Mouse (Mus musculus): Measurements from ENCODE around the gene Noc2l. TPM values are rescaled to one million over a fixed set of nuclear protein-coding genes. Genes with fewer than 3 reads are reported as not detected.

Noc2l gene
- polyA plus RNA-seq, 2 experiments from 2014 or later, result 12.6 to 16.9 TPM

GRCm38 (mm10) chr4:156217022-156217669, 18.7 kb upstream of the Noc2l start:
- ATAC-seq, result no peak

GRCm38 (mm10) chr4:156217838-156218237, 18.0 kb upstream of the Noc2l start:
- no peak for ATAC-seq

- no peak for ATAC-seq
These were observed 15.9 kb upstream of the Noc2l start for GRCm38 (mm10) chr4:156219936-156220335.

GRCm38 (mm10) chr4:156224276-156224675, 11.5 kb upstream of the Noc2l start:
- no peak for ATAC-seq

DNA sequence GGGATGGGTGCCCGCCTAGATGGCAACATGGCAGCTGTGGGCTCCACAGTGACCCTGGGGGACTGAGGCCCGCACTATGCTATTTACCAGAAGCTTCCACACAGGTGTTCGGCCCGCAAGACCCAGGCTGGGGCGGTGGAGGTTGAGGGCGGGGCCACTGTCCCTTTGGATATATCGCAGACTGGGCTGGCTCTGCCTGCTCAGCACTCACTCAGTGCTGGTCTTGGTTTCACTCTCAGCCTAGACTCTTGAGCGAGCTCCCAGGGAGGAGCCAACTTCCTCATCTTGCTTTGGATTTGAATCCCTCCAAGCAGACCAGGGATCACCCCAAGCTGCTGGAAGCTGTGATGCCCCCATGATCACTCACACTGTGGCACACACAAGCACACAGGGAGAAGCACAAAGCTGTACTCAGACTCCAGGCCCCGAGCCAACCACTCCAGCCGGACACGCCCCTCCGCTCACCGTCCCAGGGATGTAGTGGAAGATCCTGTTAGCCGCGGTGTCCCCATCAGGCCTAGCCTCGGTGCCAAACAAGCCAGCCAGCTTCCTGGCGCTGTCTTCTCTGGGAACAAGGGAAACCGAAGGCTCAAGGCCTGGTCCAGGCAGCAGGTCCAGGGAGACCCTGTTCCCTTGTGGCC, 7.9 kb upstream of the Noc2l start:
- no peak for ATAC-seq

- ATAC-seq, result no peak
These were observed 7.3 kb upstream of the Noc2l start for GRCm38 (mm10) chr4:156228393-156229024.

GRCm38 (mm10) chr4:156234021-156234501, 1.7 kb upstream of the Noc2l start:
- ATAC-seq, result no peak

DNA sequence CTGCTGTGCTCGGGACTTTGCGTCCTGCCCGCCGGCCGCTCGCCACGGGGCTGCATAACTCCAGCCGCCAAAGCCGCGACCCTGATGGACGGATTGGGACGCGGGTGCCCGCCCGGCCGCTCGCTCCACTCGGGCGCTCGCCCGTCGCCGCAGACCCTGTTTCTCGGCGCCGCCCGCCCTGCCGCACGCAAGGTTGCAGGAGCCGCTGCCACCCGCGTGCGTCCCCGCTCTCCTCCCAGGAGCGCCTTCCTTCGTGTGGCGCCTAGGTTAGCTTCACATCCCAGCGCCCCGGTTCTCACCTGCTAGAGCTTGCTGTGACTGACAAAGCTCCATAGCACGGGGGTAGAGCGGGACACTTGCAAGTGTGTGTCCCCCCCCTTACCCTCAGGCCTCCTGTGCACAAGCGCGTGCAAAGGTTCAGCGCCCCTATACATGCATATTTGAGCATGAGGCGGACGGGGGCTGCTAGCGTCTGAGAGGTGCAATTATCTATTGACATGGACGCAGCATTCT, 1.1 kb upstream of the Noc2l start, which contains the start of gene Plekhn1:
Gene Plekhn1, minus strand, starts transcription at position 157 of the 513 bp plus-strand sequence.
- peak; percentile 42 for ATAC-seq

DNA sequence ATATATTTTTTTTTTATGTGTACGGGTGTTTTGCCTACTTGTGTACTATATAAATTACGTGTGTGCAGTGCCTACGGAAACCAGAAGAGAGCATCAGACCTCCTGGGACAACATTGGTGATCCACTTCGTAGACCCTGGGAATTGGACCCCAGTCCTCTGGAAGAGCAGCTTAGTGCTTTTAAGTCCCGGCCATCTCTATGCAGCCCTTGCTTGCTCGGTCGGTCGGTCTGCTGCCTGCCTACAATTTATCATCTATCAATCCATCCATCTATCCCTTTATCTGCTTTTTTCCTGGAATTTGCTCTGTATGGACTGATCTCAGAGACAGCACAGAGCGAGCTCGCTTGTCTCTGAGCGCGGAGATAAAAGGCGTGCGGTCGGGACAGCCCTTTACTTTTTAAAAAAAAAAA, 445 bp upstream of the Noc2l start:
- ATAC-seq, result peak; percentile 49

GRCm38 (mm10) chr4:156236651-156237447, 1.0 kb downstream of the Noc2l start:
- ATAC-seq, result no peak

- no peak for ATAC-seq
These were observed 13.8 kb downstream of the Noc2l start for GRCm38 (mm10) chr4:156249567-156249966.

GRCm38 (mm10) chr4:156251081-156251480, 15.3 kb downstream of the Noc2l start:
- no peak for ATAC-seq

DNA sequence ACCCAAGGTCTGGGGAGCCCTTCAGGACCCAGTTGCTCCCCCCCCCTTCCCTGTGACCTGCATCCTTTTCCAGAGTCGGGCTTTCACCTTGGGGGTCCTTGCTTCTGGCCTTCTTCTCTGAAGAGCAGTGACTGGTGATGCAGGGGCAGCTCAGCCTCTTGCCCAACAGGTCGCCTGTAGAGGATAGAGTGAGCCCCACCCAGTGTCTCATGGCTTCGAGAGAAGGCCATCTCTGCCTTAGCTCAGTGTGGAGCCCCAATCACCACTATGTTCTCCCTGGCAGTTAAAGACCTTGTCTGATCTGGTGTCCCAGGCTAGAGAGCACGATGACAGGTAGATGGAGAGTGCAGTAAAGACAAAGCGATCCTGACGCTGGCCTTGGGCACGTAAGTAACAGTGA, 16.3 kb downstream of the Noc2l start:
- ATAC-seq, result no peak

DNA sequence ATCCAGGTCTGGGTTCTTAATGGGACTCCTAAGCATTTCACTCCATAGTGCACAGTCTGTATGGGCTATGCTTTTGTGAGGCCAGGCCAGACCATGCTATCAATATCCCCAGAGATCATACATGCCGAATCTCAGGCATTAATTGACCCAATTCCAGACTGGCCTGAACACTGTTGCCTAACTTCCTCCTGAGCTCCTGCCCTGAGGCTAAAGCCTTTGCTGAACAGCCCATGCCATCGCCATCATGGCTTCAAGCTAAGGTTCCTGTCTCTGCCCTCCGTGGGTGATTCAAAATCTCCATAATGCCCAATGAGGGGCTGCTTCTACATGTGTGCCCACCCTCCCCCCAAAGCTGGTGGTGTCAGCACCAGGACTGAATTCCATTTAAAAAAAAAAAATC, 16.8 kb downstream of the Noc2l start:
- ATAC-seq, result no peak

DNA sequence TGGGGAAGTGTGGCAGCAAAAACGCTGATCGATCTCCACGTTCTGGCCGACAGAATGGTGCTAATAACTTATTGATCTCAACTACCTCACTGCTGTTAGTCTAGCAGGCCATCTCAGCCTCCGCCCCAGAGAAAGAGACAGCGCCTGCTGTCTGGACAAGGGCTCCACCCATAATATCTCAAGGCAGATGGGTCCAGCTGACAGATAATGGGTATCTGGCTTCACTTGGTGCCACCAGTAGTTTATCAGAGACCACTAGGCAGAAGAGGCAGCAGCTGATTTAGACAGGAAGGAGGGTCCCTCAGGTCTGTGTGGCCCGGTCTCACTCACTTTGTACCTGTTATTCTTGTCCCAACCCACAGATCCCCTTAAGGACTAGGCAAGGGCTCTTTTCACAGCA, 17.2 kb downstream of the Noc2l start:
- ATAC-seq, result no peak

DNA sequence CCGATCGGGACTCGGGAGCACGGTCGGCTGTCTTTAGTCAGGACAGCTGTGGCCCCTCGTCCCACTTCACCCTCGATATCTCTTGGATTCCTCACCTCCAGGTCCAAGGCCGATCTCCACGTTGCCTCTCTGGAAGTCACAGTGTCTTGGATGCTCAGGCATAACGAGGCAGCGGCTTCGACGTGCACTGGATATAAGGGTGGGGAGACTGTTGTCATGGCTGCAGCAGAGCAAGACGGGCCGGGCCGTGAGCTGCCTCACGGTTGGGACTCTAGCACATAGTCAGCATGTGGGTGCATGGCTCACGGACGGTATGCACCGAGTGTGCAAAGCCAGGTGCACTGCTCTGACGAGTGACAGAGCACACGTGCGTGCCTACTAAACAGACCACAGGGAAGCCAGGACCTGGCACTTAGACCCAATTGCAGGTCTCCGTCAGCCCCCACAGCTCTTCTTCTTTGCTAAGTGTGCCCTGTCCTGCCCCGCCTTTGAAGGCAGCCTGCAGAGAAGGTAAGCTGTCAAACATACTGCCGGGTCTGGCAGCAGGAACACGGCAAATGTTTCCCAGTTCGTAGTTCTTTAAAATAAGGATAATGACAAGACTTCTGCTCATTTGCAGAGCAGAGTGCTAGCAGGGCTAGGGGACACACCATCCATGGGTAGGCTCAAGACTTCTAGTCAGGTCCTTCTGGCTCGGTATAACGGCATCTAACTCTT, 18.7 kb downstream of the Noc2l start:
- ATAC-seq, result peak; percentile 42

GRCm38 (mm10) chr4:156255078-156255839, 19.4 kb downstream of the Noc2l start, which contains the start of gene Samd11:
Gene Samd11 (minus strand): TSS chr4:156255657.
- peak; percentile 86 for ATAC-seq
